Mouse (Mus musculus) adrenal gland, postnatal 14 days (tissue): ENCODE measurements around the gene Atf2. TPM values are rescaled to one million over a fixed set of nuclear protein-coding genes. Genes with fewer than 3 reads are reported as not detected.
"Not testable (repeated sequence)": the region's sequence is repeated elsewhere in the genome, so short reads cannot be mapped to it uniquely, and the experiment has no call there.

Experiments used
- DNase-seq: peaks from one replicate; pipeline ENCODE4 v3.0.0; 2021; ENCODE audit warnings: mixed read lengths
- total RNA-seq: library from RNA; stranded (reverse); gene quantifications from 2 replicates; pipeline ENCODE4 v1.2.3, GENCODE M21; 2021

Atf2 gene
- total RNA-seq, 1 experiment from 2014 or later, result 75.4 TPM

DNA sequence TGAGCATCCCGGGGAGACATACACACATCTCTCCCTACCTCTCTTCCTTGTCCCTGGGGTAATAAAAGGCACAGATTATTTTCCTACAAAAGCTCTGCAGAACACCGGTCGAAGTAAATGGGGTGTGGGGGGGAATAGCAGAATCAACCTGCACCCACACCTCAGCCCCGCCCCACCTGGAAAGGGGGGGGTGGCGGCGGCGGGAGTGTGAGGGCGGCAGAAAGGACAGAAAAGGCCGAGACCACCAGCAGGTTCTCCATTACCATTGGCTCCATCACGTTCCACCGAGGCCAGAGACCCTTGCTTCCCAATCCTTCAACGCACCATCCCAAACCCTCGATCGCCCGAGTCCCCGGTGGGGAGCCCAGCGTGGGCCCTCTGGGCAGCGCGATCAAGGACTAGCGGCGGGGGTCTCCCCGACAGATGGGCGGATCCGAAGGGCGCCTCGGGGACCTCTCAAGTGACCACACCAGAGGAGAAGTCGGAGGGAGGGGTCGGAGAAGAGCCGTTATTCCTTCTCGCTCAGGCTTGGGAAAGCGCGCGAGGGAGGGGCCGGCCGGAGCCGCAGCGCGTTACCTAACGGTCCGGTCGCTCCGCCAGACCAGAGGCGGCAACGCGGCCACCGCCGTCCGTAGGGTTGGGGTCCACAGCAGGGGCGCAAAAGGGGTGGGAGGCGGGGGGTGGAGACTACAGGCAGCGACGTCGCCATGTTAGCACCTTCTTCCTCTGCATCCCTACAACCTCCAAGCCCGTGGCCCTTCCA is 557 bp downstream of the Atf2 start:
- peak; percentile 68 for DNase-seq

DNA sequence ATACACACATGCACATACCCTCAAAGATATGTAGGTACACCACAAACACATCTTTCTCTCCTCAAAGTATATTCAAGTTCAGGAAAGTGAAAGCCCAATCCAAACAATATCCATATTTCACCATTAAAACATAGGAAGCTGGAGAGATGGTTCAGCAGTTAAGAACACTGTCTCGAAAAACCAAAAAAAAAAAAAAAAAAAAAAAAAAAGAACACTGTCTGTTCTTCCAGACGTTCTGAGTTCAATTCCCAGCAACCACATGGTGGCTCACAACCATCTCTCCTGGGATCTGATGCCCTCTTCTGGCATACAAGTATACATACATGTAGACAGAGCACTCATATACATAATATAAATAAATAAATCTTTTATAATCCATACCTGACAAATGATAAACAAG is 6.4 kb downstream of the Atf2 start:
- no peak for DNase-seq

DNA sequence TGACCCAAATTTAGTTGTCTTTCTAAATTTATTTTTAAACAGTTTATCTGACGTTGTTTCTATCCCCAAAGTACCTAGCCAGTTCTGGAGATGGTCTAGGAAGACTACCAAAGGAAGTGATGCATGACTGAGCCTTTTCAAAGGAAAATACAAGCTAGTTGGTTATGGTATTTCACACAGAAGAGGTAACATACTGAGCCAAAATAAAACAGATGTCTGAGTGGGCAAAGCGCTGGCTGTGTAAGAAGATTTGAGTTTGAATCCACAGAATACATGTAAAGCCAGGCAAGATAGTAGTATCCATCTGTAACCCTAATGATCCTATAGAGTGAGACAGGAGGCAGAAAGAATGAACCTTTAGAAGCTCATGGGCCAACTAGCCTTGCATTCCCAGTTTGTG is 14.5 kb downstream of the Atf2 start:
- no peak for DNase-seq

DNA sequence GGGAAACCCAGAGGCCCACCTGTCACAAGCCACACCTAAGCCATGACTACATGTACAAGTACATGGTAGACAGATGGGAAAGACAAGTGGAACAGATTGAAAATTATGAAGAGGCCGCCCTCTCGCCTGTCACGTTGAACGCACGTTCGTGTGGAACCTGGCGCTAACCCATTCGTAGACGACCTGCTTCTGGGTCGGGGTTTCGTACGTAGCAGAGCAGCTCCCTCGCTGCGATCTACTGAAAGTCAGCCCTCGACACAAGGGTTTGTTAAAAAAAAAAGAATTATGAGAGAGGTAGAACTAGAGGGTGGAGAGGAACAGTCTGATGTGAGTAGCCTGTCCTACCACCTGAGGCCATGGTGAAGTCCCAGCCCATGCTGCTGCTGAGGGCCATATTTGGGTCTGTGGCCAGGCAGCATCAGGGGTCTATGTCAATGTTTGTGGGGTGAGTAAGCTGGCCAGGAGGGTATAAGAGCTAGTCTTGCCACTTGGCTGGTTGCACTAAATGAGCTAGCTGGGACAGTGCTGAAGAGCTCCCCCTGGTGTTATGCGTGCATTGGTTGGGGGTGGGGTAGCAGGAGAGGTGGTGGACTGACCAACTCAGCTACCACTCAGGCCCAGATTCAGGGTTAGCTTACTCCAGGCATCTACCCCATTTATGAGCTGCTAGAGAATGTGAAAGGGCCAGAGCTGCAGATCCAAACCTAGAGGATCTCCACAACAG is 24.5 kb downstream of the Atf2 start:
- peak; percentile 58 for DNase-seq

DNA sequence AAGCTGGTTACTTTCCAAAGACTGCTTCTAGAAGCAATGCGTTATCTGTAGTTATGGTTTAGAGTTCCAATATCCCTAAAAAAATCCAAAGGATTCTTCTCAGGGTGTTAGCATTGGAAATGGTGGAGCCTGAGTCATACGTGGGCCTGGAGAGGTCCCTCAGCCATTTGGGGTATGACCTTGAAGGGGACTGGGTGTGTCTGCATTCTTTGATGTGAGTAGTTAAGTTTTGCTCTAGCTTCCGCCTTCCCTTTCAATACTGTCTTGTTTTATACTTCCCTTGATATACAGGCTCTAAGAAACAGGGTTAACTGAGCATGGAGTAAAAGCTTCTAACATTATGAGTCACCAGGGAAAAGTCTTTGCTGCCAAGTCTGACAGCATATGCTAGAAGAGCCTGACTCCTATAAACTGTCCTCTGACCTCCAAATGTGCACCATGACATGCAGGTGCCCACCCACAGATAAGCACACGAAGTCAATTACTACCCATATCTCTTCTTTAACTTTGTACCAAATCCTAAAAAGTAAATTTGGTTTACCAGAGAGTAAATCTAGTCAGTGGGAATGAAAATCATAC is 32.3 kb downstream of the Atf2 start:
- DNase-seq, result peak; percentile 37

DNA sequence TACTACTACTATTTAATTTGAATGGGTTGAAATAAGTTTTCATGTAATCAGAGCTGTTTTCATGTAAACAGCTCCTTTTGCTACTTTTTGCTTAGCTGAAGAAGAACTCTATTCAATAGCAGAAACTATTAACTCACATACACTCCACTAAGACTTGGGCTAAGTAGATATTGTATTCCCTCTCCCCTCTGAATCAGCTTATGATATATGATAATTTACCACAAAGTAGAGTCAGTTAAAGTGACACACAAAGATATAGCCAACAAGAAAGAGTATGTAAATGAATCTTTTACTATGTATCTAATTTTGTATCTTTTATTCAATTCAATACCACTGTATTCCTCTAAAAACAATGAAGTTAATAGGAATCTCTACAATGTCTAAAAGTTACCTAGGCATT is 35.1 kb downstream of the Atf2 start:
- DNase-seq, result no peak

DNA sequence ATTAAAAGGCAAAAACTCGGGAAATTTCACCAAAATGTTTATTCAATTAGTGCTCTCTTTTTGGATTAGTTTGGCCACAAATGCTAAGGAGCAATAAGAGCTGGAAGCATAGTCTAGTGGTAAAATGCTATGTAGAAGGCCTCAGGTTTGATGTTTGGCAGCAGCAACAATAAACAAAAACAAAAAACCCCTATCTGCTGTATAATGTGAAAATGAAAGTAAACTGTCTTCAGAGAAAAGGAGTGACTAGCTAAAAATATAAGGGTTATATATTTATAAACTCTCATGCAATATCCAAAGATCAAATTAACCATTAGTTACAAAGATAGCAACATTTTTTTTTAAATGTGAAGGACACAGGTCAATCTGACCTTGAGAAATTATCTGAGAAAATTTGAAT is 36.2 kb downstream of the Atf2 start:
- DNase-seq, result no peak

DNA sequence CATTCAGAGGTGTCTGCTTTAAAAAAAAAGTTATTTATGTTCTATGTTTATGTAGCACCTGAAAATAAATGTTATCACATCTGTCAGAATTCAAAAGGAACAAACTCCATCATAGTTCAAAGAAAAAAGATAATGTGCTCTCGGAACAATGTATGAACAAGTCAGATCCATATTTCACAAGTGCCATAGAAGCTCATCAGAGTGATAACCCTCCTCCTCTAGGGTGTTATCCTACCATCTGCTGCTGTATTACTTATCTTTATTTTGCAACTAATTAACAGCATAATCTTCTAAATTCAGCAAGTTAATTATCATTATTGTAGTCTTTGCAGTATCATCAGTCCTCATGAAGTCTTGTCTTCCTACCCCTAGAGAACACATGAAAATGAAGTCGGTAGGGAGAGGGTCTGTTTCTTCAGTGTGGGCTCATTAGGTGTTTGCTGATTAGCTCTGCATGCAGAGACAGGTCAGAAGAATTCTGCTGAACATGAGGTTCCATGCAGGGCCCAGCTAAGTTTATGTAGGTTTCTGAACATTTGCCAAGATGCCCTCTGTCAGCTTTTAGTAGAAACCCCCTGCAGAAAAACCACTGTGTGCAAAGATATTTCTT is 57.9 kb downstream of the Atf2 start:
- no peak for DNase-seq

DNA sequence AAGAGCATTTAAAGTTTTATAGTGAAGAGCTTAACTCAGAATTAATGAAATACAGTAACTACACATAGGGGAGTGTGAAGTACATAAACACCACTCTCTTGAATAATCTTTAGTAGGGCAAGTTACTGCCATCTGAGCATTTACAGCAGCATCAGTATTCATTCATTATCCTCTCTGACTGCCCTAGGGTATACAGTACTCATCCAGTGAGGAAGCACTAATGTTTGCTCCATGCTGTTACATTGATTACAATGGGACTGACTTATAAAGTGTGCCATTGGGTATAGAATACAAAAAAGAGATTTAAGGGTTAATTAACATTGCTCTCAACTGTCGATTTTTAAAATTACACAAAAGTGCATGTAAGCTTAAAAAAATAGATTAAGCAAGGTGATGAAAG is 59.2 kb downstream of the Atf2 start:
- DNase-seq, result no peak

DNA sequence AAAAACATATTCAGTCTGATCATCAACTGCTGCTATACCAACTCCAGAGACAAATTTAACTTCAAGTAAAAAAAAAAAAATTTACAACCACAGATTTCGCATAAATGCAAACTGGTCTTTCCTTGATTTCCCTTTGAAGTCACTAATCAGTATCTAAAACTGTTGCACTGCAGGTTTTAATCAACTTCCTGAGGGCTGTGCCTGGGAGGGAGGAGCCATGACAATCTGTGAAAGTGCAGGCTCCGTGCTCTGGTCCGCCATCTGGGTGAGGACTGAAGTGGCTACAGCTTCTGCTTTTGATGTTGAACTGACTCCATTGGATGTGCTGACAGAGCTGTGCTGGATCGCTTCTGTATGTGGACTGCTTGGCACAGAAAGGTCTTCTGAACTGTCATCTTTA is 73.7 kb downstream of the Atf2 start:
- DNase-seq, result no peak

DNA sequence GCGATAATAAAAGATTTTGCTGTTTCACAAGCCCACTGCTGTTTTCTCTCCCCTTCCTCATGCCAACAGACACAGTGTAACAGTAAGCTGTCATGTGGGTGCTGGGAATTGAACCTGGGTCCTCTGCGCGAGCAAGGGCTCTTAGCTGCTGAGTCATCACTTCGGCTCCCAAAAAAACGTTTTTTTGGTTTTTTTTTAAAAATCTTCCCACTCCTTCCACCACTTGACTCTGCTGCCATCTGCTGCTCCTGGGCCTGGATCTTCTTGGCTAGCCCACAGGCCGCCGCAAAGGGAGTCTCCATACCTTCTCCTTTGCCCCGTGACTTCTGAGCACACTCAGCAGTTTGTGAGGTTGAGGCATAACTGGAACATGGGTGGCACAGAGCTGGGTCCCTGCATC is 84.8 kb downstream of the Atf2 start:
- DNase-seq, result no peak

DNA sequence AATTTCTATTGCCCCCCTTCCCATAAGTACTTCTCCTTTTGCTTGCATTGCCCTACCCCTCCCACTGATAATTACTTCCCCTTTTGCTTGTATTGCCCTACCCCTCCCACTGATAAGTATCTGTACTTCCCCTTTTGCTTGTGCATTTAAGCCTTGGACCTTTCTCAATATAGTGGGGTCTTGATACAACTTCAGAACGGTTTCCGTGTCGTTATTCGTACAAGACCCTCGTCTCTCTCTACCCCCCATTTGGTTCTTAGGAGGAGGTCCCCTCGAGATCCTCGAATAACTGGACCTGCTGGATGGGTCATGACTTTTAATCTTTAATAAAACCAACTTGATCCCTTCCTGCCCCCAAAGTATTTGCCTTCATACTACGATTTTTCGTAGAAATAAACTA is 92.3 kb downstream of the Atf2 start:
- DNase-seq, result not testable (repeated sequence)

DNA sequence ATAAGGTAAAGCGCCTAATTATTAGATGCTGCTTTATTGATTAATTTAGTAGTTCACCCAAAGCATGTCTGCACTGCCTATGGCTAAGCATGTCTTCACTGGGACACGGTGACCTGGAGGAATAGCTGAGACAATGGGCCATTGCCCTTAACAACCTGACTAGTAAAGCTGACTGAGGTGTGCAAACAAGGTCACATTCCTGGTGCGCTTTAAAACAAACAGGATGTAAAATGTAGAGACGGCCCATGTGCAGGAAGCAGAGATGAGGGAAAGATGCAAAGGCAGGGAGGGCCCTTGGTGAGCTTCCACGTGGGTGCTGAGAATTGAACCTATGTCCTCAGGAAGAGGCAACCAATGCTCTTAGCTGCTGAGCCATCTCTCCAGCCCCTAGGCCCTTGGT is 93.7 kb downstream of the Atf2 start:
- no peak for DNase-seq

DNA sequence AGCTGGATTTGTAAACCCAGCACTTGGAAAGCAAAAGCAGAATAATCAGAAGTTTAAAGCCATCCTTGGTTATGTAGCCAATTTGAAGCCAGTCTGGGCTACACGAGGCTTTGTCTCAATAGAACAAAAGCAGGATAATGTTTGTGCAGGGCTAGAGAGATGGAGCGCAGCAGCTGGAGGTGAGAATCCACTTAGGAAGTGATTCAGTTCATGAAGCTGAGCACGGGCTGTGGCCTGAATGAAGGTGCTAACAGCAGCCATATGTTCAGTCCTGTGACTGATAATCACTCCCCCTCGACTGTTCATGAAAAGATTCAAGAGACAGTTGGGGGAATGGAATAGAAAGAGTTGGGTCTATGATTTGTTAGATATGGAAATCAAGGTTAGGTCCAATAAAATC is 94.3 kb downstream of the Atf2 start:
- DNase-seq, result no peak

DNA sequence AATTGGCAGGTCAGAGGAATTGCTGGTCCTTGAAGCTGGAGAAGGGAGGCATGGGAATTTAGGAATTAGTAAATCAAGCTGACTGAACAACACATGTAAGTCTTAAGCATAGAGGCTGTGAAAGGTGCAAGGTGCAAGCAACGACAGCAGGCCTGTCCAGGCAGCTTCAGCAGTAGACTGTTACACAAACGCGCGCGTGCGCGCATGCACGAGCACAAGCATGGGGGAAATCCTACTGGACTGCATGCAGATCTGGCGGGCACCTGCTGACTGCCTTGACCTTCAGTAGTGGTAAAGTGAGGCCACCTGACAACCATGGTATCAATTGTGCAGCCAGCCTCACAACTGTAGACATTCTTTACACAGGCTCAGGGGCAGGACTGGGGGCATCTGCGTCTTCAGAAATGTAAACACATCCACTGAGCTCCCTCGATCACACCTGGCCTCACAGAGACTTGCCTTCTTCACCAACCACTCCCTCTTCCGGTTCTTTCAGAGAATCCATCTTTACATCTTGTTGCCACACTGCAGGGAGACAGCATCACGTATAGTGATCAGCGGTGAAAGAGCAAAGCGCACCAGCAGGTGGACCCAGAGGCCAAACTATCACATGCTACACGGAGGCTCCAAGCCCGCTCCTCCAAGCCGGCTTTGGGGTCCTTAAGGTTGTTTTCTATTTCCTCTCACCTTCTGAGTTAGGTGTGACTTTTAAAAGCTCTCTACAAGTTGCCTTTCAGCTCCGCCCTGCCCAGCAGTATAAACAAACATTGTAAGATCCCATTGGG is 100.4 kb downstream of the Atf2 start:
- no peak for DNase-seq

DNA sequence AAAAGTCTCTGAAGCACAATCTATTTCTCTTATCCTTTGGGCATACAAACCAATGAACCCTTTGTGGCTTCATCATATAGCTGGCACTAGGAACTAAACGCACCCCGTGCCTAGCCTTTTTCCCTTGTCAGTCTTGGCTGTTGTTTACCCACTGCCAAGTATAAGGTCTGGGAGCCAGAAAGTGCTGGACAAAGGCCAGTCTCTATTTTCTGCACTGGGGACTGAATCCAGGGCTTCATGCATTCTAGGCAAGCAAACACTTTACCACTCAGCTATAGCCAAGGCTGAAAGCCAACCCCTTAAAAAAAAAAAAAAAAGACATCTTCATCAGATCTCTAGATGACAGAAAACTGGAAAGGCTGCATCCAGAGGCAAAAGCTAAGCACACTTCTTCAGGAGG is 102.1 kb downstream of the Atf2 start:
- peak; percentile 23 for DNase-seq

DNA sequence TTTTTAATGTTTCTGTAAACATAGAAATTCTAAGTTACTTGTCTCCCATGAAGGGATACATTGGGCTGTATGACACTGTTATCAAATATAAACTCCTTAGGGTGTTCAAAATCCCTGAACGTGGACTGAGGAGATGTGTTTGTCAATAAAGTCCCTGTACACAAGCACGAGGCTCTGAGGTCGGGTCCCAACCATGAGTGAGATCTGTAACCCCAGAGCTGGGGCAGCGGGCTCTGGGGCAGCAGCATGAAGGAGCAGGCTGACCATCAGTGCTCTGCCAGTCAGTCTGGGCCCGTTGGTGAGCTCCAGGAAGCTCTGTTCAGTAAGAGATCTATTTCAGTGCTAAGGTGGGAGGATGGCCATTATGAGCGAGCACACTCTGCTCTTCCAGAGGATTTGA is 104.0 kb downstream of the Atf2 start:
- DNase-seq, result no peak

DNA sequence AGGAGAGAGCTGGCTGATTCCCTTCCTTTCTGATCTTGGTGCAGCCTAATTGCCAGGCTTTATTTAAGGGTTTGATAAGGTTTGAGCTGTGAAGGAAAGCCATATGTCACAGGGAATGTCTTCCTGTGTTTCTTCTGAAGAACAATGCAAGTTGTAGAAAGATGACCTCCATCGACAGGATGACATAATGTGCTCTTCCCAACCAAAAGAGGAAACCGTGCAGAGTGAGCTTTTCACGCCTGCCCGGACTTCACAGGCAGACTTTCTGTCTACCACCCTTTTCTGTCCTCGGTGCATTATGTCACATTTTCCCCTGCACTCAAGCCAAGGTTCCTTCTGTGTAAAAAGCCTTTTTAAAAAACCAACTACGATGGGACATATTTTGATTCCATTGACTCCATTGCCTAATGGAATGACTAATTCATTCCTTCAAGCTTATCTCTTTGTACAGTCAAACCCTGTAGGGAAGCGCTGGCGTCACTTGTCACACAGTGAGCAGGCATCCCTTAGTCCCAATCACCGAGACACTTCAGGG is 110.0 kb downstream of the Atf2 start:
- peak; percentile 7 for DNase-seq

DNA sequence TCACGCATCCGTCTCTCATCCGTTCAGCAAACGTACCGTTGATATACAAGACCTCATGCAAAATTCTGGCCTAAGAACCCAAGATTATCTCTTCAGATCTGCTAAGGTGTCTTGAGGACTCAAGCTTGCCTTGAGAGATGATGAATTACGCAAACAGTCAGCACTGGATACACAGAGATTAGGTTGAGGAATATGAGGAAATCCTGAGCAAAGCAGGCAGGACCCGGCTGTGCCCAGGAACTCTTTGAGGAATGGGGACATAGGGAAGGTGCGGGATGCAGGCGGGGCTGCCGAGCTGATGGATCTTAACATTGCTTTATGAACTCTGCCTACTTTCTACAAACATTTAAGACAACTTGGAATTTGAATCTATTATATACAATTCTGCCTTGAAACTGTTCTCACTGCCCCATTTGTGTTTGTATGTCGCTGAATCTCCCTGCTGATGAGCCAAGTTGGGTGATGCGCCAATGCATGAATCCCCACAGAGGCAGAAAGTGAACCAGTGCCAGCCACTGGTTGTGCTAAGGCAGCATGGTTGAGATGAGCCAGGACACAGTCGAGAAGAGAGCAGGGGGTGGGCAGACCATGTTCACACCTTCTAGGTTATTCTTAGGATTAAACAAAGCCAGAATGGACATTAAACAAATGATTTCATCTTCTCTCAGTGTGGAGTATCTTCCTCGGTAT is 112.0 kb downstream of the Atf2 start:
- DNase-seq, result no peak

DNA sequence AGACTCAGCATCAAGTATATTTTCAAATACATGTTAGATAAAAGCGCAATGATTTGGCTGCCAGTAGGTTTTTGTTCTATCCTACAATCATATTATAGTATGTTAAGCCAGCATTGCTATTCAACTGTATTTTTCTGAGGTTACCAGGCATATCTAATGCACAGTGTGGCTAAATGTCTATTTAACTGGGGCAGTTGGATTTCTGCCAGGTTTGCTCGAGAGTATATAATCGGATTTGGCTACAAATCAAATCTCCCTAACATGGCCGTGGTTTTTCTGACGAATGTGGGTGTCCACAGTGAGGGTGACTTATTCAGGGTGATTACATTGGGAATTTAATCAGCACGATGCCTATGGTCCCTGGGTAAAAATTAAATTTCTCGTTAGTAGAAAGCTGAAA is 112.6 kb downstream of the Atf2 start:
- DNase-seq, result no peak

DNA sequence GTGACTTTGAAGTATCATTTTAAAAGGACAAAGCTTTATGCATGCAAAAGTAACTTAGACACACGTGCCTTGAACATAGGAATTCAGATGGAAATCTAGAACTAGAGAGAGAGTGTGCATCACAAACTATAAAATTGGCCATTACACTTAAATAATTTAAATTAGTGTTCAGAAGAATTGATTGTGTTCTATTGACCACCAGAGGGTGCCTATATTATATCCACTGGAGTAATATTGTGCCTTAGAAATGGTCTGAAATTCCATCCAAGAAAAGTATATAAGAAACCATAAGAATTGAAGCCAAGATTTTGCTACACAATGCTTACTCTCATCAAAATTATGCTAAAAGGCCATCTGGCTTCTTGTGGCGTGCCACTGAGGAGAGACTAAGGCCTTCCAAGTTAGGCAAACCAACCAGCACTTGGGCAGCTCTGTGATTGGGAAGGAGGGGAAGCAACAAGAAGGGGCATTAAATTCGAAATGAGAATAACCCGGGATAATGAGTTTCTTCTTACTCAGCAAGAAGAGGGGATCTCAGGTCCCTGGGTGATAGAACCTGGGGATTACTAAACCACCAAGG is 113.3 kb downstream of the Atf2 start:
- DNase-seq, result no peak
